Mouse (Mus musculus) megakaryocyte progenitor cell, adult 5-6 weeks (primary cell): ENCODE data around the gene Cog1. TPM values are rescaled to one million over a fixed set of nuclear protein-coding genes. Genes with fewer than 3 reads are reported as not detected.
A peak's percentile ranks its signal among the peaks of the same experiment; 100 is the strongest.

Experiments used
- ATAC-seq: replicated peaks from 2 replicates; pipeline ENCODE4 v1.8.0; 2016; ENCODE audit warnings: mild to moderate bottlenecking, moderate TSS enrichment, inconsistent platforms; ENCODE audit not compliant: poor library complexity
- total RNA-seq, 2 experiments: library from RNA; stranded (forward) in 1 of 2; stranded (reverse) in 1 of 2; fragments of 157-497, 149-512 nt in 1 of 2; fragments of 200-1000 nt in 1 of 2; gene quantifications; 2 replicates each; pipeline versions ENCODE4 v1.2.3 to v1.2.4; 2015 to 2017

The Cog1 gene
- total RNA-seq, 2 experiments from 2014 or later = 13.7 to 29.0 TPM

DNA sequence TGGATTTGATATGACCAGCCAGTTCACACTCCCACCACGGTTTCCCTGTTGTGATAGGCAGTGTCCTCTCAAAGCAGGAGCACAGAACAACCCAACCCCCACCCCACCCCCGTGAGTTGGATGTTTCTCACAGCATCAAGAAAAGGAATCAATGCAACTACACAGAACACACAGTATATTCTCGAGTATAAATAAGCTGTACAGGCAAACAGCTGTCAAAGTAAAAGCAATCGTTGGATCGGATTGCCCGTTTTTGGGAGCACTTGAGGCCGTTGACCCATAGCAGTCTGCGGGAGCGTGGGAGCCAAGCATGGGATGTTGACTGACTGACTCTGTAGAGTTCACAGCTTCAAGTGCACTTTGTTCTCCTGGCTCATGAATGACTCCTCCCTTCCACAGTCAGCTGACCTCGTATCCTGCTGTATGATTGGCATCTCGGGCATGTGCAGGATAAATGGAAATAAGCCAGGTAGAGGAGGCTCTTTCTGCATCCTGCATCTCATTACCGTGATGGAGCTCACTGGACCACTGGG is 49.1 kb downstream of the Cog1 start:
- ATAC-seq = no peak

DNA sequence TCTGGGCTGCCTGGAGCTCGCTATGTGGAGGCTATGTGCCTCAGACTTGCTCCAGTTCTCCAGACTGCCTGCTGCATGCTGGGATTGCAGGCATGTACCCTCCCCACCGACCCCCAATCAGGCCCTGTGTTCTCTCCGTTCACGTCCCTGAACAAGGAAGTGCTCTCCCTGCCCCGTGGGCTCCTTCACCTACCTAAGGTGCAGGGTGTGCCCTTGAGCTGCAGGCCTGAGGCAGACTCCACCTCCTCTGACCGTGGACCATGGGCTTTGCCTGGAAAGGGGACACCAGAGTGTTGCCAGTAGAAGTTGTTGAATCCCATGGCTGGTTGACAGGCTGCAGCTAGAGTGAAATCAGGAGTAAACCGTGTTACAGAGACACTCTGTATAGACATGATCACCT is 50.7 kb downstream of the Cog1 start:
- ATAC-seq = no peak

DNA sequence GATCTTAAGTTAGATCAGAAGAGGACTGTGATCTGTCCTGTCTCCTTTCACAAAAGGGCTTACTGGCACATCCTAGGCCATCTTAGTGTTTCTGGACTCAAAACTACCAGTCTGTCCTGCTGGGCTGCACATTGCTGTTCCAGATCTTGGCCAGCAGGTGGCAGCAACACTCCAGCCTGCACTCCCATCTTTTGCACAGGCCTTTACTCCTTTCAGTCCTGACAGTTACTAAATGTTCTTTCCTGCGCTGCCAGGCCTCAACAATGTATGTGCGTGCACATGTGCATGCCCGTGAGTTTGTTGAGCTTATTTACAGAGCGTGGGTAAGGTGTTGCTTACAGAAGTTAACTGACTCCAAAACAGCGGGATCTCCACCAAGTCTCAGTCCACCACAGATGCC is 54.8 kb downstream of the Cog1 start:
- ATAC-seq = peak; percentile 95

DNA sequence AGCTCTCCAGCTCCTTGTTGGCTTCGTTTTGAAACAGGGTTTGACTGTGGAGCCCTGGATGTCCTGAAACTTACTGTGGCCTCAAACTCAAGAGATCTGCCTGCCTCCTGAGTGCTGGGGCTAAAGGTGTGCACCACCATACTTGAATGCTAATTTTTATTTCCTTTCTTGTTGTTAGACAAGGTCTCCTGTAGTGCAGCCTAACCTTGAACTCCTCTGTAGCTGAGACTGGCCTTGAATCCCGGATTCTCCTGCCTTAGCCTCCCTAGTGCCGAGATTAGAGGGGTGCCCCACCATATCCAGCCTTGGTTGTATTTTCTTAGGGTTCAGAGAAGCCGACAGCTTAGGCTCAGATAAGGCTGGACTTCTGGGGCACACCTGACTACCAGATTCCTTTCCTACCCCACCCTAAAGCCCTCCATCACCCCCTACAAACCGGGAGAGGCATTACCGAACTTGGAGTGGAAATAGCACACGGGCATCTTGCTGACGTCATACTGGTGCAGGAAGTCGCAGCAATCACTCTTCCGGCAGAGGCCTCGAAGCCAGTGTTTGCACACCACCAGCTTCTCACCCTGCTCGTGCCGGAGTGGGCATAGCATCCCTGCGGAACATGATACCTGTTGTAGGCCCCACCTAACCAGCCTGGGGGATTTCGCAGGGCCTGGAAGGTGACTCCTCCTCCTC is 57.1 kb downstream of the Cog1 start:
- no peak; the same call in 1 of the 2 replicates for ATAC-seq

DNA sequence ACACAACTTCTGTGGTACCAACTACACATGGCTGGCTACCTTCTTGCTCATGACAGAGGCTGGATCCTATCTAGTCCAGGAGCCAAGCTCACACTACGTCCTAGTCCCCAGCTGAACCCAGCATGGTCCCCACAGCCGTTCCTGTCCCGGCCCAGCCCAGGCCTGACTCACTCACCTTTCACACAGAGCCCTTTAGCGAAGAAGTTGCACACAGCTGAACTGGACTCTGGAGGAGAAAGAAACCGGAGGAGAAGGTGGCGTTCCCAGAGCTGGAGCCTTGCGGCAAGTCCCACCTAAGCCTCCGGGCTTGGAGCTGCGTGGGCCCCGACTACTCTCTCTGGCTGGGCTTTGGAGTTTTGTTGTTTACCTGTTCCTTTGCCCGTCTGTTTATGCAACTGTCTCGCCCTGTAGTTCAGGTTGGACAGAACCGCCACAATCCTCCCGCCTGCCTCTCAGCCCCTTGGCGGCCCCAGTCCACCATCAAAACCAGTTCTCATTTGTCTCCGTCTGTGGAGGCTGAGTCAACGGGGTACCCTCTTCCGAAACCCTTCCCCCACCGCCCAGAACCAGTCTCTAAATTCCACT is 59.8 kb downstream of the Cog1 start:
- ATAC-seq = no peak

DNA sequence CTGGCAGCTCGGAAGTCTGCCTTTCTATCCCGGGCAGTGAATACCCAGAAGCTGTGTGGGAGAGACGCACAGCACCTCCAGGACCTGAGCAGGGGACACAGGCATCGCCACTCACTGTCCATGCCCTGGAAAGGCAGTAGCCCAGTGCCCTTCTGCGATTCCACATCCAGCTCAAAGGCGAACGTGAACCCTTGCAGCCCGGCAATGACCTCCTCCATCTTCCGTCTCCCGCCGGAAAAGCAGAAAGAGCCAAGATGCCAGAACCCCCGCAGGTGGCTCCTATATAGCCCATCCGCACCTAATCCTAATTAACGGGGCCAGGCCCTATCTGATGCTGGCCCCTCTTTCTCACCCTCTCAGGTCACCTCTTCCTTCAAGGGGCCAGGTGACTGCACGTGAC is 60.3 kb downstream of the Cog1 start:
- no peak for ATAC-seq

DNA sequence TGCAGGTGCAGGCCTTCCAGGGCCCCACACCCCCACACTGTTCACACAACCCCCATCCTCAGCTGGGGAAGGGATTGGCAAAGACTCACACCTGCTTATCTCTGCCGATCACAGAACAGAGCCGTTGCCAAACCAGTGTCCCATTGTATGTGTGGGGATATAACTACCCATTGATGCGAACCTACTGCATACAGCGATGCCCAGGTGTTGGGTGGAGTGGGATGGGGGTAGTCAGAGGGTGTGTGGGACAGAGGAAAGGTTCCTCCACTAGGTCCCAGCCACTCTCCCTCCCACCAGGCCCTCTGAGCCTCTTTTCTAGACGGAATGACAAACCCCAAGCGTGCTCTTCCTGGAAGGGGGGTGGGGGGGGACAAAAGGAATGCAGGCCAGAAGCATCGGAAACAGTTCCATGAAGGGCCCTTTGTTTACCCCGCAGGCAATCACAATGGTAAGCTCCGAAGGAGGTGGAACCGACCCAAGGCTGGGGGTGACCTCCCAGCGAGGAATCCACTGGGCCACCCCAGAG is 60.8 kb downstream of the Cog1 start, which contains the start of gene Cpsf4l:
Gene Cpsf4l (minus strand): TSS at position 287 of the 526 bp plus-strand sequence.
- no peak for ATAC-seq

DNA sequence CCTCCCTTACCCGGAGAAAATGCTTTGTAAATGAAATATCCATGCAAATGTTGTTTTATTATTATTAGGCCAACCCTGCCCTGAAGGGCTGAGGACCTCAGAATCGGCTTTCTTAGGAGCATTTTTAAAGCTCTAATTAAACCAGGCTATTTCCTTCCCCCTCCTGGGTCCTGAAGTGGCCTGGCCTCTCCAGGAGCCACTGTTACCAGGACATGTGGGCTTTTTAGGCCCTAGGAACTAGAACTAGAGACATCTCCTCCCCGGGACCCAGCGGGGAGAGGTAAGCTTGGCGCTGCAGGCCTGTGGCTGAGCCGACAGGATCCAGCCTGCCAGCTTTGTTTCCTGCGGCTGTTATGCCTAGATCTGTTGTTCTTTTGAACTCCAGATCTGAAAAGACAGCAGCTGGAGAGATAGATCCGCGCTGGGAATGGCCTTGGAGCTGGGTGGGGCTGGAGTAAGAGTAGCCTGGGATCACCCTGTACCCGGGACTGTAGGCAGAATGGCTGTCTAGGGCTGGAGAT is 61.3 kb downstream of the Cog1 start:
- no peak for ATAC-seq

DNA sequence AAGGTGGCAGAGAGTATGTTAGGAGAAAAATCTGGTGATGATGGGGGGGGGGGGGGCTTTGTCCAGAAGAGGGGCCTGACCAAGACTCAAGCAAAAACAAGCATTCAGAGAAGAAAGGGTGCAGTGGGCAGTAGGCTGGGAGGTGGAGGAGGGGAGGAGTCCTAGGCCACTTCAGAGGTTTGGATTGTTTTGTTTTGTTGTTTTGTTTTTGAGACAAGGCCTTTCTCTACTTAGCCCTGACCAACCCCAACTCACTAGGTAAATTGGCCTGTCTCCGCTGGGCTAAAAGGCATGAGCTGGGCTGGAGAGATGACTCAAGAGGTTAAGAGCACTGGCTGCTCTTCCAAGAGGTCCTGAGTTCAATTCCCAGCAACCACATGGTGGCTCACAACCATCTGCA is 62.1 kb downstream of the Cog1 start:
- no peak for ATAC-seq

DNA sequence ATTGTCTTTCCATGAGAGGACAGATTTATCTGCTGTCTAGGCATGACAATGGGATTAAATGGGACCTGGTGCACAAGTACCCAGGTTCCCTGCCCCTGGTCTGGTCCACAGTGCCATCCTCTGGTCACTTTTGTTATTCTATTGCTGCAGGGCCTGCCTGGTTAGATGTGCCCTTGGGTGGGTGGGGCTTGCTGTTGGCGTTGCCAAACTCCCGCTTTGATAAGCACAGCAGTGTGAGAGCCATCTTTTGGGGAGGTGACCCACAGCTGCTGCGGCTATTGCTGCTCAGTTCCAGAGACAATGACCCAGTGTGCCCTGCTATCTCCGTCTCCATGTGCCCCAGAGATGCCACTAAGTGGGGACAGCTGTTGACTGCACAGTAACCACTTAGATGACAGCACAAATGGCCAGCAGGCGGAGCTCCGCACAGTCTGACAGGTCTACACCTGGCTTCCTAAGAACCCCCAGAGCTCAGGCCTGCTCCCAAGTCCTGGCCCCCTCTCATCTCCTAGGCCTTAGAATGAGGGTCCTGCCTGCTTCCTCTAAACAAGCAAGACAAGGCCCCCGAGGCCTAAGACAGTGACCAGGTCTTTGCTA is 66.2 kb downstream of the Cog1 start:
- ATAC-seq = peak; percentile 92

DNA sequence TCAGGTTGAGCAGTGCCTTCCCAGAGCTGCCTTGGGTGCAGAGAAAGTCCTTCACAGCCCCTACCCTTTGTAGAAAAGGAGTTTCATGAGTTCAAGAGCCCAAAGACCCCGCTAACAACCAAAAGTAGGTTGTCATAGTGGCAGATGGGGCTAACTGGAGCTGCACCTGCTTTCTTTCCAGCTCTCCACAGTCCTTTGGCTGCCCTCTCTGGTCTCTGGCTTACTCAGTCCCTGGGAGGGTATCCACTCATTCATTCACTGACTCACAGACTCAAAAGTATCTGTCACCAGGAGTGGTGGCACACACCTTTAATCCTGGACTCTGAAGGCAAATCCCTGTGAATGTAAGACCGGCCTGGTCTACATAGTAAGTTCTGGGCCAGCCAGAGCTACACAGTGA is 67.2 kb downstream of the Cog1 start:
- ATAC-seq = no peak

Other genes with a start within 250 kb of the Cog1 start
- 0.35 and 0.46 TPM in 2 replicates for gene Sstr2, start 29.8 kb upstream of the Cog1 start, total RNA-seq (2015)
- gene Sstr2, start 29.8 kb upstream of the Cog1 start, total RNA-seq (2017) = 1.6 TPM in 1 of 2 replicates, not detected in the other
- 25.6 and 30.9 TPM in 2 replicates for gene Slc39a11, start 910 bp downstream of the Cog1 start, total RNA-seq (2015)
- 30.9 and 32.6 TPM in 2 replicates for gene Slc39a11, start 910 bp downstream of the Cog1 start, total RNA-seq (2017)
- 12.3 and 13.7 TPM in 2 replicates for gene Fam104a, start 35.0 kb downstream of the Cog1 start, total RNA-seq (2015)
- 16.0 and 20.0 TPM in 2 replicates for gene Fam104a, start 35.0 kb downstream of the Cog1 start, total RNA-seq (2017)
- 8.8 and 10.9 TPM in 2 replicates for gene D11Wsu47e, start 35.2 kb downstream of the Cog1 start, total RNA-seq (2015)
- 16.9 and 17.3 TPM in 2 replicates for gene D11Wsu47e, start 35.2 kb downstream of the Cog1 start, total RNA-seq (2017)
- gene Cpsf4l, start 60.8 kb downstream of the Cog1 start, total RNA-seq (2015) = not detected in 2 replicates
- gene Cpsf4l, start 60.8 kb downstream of the Cog1 start, total RNA-seq (2017) = not detected in 2 replicates
- gene Cdc42ep4, start 102.7 kb downstream of the Cog1 start, total RNA-seq (2015) = 10.0 and 10.3 TPM in 2 replicates
- 14.5 and 14.7 TPM in 2 replicates for gene Cdc42ep4, start 102.7 kb downstream of the Cog1 start, total RNA-seq (2017)